ENCODE assay signal across 23 mouse cellular contexts in genomic region chr12:35203398-35203797, GRCm38 (mm10).
"Had no signal": no experiment of that assay in that cellular context is flagged by ENCODE, and none has a peak within 500 bp of the region (broad histone marks: within the 10 kb centered on the region; RNA-seq: fewer than 3 reads in every experiment).

No protein-coding gene starts in this region.

- H3K4me1 ChIP-seq: kidney, embryonic 15.5 days; limb, embryonic 13.5 days; liver, embryonic 12.5 days; liver, embryonic 15.5 days; lung, embryonic 15.5 days; midbrain, embryonic 12.5 days; midbrain, embryonic 15.5 days; neural tube, embryonic 12.5 days; neural tube, embryonic 15.5 days had no signal

- H3K9me3 ChIP-seq: kidney, embryonic 15.5 days; limb, embryonic 13.5 days; liver, embryonic 12.5 days; liver, embryonic 15.5 days; lung, embryonic 15.5 days; midbrain, embryonic 12.5 days; midbrain, embryonic 15.5 days; neural tube, embryonic 12.5 days; neural tube, embryonic 15.5 days had no signal

- H3K27me3 ChIP-seq: kidney, embryonic 15.5 days; limb, embryonic 13.5 days; liver, embryonic 12.5 days; liver, embryonic 15.5 days; lung, embryonic 15.5 days; midbrain, embryonic 12.5 days; midbrain, embryonic 15.5 days; neural tube, embryonic 12.5 days; neural tube, embryonic 15.5 days had no signal

- H3K27ac ChIP-seq: kidney, embryonic 15.5 days; left cerebral cortex, adult 2 months; limb, embryonic 13.5 days; liver, embryonic 12.5 days; liver, embryonic 15.5 days; lung, embryonic 15.5 days; midbrain, embryonic 12.5 days; midbrain, embryonic 15.5 days; neural tube, embryonic 12.5 days; neural tube, embryonic 15.5 days; stomach, postnatal 0 days had no signal

- DNase-seq: kidney, postnatal 10 days; kidney, postnatal 36 days; layer of hippocampus, postnatal 36 days; liver; lung, adult 18-20 months; lung, postnatal 10 days; lung, postnatal 36 days; right cerebral cortex, adult 18-20 months; right cerebral cortex, postnatal 14 days; right cerebral cortex, postnatal 4 days; thymus, adult 2 months; thymus, postnatal 14 days had no signal

- H3K36me3 ChIP-seq: kidney, embryonic 15.5 days; limb, embryonic 13.5 days; liver, embryonic 12.5 days; liver, embryonic 15.5 days; lung, embryonic 15.5 days; midbrain, embryonic 12.5 days; midbrain, embryonic 15.5 days; neural tube, embryonic 12.5 days; neural tube, embryonic 15.5 days had no signal

- H3K4me3 ChIP-seq: kidney, embryonic 15.5 days; left cerebral cortex, adult 2 months; limb, embryonic 13.5 days; liver, embryonic 12.5 days; liver, embryonic 15.5 days; lung, embryonic 15.5 days; midbrain, embryonic 12.5 days; midbrain, embryonic 15.5 days; neural tube, embryonic 12.5 days; neural tube, embryonic 15.5 days had no signal

- H3K4me2 ChIP-seq: kidney, embryonic 15.5 days; limb, embryonic 13.5 days; liver, embryonic 12.5 days; liver, embryonic 15.5 days; lung, embryonic 15.5 days; midbrain, embryonic 12.5 days; midbrain, embryonic 15.5 days; neural tube, embryonic 12.5 days; neural tube, embryonic 15.5 days had no signal

- ATAC-seq: liver, embryonic 12.5 days; midbrain, embryonic 15.5 days had no signal

- H3K9ac ChIP-seq: kidney, embryonic 15.5 days; limb, embryonic 13.5 days; liver, embryonic 12.5 days; liver, embryonic 15.5 days; lung, embryonic 15.5 days; midbrain, embryonic 12.5 days; midbrain, embryonic 15.5 days; neural tube, embryonic 12.5 days; neural tube, embryonic 15.5 days had no signal
